Mouse (Mus musculus) lung, postnatal 0 days (tissue): ENCODE measurements around the gene Mov10.

ENCODE experiments used
- CTCF ChIP-seq: IDR thresholded peaks from 2 replicates; pipeline ENCODE4 v1.5.1; 2016; ENCODE audit warnings: antibody characterized with exemption, mild to moderate bottlenecking
- EP300 ChIP-seq: IDR thresholded peaks from 2 replicates; pipeline ENCODE4 v1.6.1; 2016; ENCODE audit warnings: antibody characterized with exemption, mild to moderate bottlenecking, control low read depth

DNA sequence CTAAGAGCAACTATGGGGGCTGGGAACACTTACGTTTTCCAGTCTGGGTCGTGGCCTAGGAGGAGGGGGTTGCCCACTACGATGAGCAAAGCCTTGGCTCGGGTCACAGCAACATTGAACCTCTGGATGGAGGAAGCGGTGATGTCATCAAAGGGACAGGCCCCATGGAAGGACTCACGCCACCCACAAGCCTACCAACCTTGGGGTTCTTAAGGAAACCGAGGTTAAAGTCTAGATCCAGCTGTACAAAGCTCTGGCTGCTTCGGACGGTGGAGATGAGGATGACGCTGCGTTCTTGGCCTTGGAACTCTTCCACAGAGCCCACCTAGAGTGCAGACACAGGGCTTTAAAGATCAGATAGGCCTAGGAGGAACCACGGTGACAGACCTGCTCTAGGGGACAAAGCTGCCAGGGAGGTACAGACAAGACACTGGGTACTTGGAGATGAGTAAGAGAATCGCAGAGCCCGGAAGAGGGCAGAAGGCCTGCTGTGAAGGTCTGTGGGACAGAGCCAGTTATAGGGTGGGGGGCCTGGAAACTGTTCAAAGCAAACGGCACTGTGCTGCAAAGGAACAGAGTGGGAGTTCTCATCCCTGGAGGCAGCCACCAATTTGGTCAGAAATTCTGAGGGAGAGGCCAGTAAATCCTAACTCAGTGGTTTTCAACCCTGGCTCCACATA, 22.6 kb downstream of the Mov10 start:
- no peak for TF ChIP-seq EP300
- no peak for TF ChIP-seq CTCF
